Mouse (Mus musculus): Measurements from ENCODE around the gene Trrap. TPM values are rescaled to one million over a fixed set of nuclear protein-coding genes. Genes with fewer than 3 reads are reported as not detected.

The Trrap gene
- polyA plus RNA-seq, 1 experiment from 2014 or later: 88.8 TPM

GRCm38 (mm10) chr5:144794687-144795086, 27.2 kb downstream of the Trrap start:
- Histone ChIP-seq H3K9me3 (no peaks in the 10 kb centered on the region), H3K27me3 (no peaks in the 10 kb centered on the region), H3K36me3 (peaks cover 99% of the 10 kb centered on the region), H3K9ac (no peak overlapping the region), H3K4me3 (no peak overlapping the region), H3K27ac (no peak overlapping the region), H3K4me1 (no peaks in the 10 kb centered on the region), H3K4me2 (replicated peaks) (no peak overlapping the region)
- WGBS: 73% methylated on average over 6 of the region's 6 CpGs
- ATAC-seq (ENCODE audit: low FRiP score, low read depth): no peak

- no peak overlapping the region for H3K27ac ChIP-seq
- H3K9me3 ChIP-seq: no peaks in the 10 kb centered on the region
- WGBS: 91% methylated on average over 7 of the region's 7 CpGs
- H3K4me3 ChIP-seq: no peak overlapping the region
- ATAC-seq (ENCODE audit: low FRiP score, low read depth): no peak
- no peaks in the 10 kb centered on the region for H3K27me3 ChIP-seq
- no peaks in the 10 kb centered on the region for H3K4me1 ChIP-seq
- no peak overlapping the region for H3K4me2 ChIP-seq (replicated peaks)
- H3K9ac ChIP-seq: no peak overlapping the region
- H3K36me3 ChIP-seq: peaks cover 98% of the 10 kb centered on the region
Measured at GRCm38 (mm10) chr5:144797116-144797515, 29.6 kb downstream of the Trrap start.

- H3K4me1 ChIP-seq: no peaks in the 10 kb centered on the region
- H3K9ac ChIP-seq: no peak overlapping the region
- peaks cover 99% of the 10 kb centered on the region for H3K36me3 ChIP-seq
- H3K9me3 ChIP-seq: no peaks in the 10 kb centered on the region
- no peak overlapping the region for H3K4me2 ChIP-seq (replicated peaks)
- 94% methylated on average over 8 of the region's 8 CpGs for WGBS
- no peak for ATAC-seq (ENCODE audit: low FRiP score, low read depth)
- H3K27me3 ChIP-seq: no peaks in the 10 kb centered on the region
- H3K27ac ChIP-seq: no peak overlapping the region
- H3K4me3 ChIP-seq: no peak overlapping the region
Measured at GRCm38 (mm10) chr5:144803066-144803465, 35.5 kb downstream of the Trrap start.

- Histone ChIP-seq H3K4me3 (no peak overlapping the region), H3K9ac (no peak overlapping the region), H3K9me3 (no peaks in the 10 kb centered on the region), H3K27ac (no peak overlapping the region), H3K27me3 (no peaks in the 10 kb centered on the region), H3K36me3 (peaks cover 99% of the 10 kb centered on the region), H3K4me2 (replicated peaks) (no peak overlapping the region), H3K4me1 (no peaks in the 10 kb centered on the region)
- no peak for ATAC-seq (ENCODE audit: low FRiP score, low read depth)
- 86% methylated on average over 7 of the region's 7 CpGs for WGBS
Measured at GRCm38 (mm10) chr5:144804181-144804580, 36.6 kb downstream of the Trrap start.

GRCm38 (mm10) chr5:144806931-144807330, 39.4 kb downstream of the Trrap start:
- Histone ChIP-seq H3K27me3 (no peaks in the 10 kb centered on the region), H3K4me3 (no peak overlapping the region), H3K4me1 (no peaks in the 10 kb centered on the region), H3K9me3 (no peaks in the 10 kb centered on the region), H3K27ac (no peak overlapping the region), H3K36me3 (peaks cover 100% of the 10 kb centered on the region), H3K9ac (no peak overlapping the region), H3K4me2 (replicated peaks) (no peak overlapping the region)
- WGBS: 96% methylated on average over 10 of the region's 10 CpGs
- ATAC-seq (ENCODE audit: low FRiP score, low read depth): no peak

GRCm38 (mm10) chr5:144828365-144829102, 61.0 kb downstream of the Trrap start:
- H3K4me3 ChIP-seq: no peak overlapping the region
- H3K4me1 ChIP-seq: no peaks in the 10 kb centered on the region
- peaks cover 100% of the 10 kb centered on the region for H3K36me3 ChIP-seq
- no peaks in the 10 kb centered on the region for H3K9me3 ChIP-seq
- ATAC-seq (ENCODE audit: low FRiP score, low read depth): no peak
- H3K27ac ChIP-seq: no peak overlapping the region
- H3K27me3 ChIP-seq: no peaks in the 10 kb centered on the region
- WGBS: 93% methylated on average over 20 of the region's 20 CpGs
- no peak overlapping the region for H3K9ac ChIP-seq
- H3K4me2 ChIP-seq (replicated peaks): no peak overlapping the region

- H3K9me3 ChIP-seq: no peaks in the 10 kb centered on the region
- H3K9ac ChIP-seq: no peak overlapping the region
- H3K4me3 ChIP-seq: no peak overlapping the region
- no peaks in the 10 kb centered on the region for H3K27me3 ChIP-seq
- H3K27ac ChIP-seq: no peak overlapping the region
- no peak overlapping the region for H3K4me2 ChIP-seq (replicated peaks)
- ATAC-seq (ENCODE audit: low FRiP score, low read depth): no peak
- H3K36me3 ChIP-seq: peaks cover 100% of the 10 kb centered on the region
- no peaks in the 10 kb centered on the region for H3K4me1 ChIP-seq
- 95% methylated on average over 4 of the region's 4 CpGs for WGBS
Measured at GRCm38 (mm10) chr5:144829631-144830030, 62.1 kb downstream of the Trrap start.

GRCm38 (mm10) chr5:144831840-144832469, 64.4 kb downstream of the Trrap start:
- Histone ChIP-seq H3K4me1 (no peaks in the 10 kb centered on the region), H3K4me3 (no peak overlapping the region), H3K27ac (no peak overlapping the region), H3K9ac (no peak overlapping the region), H3K36me3 (peaks cover 100% of the 10 kb centered on the region), H3K4me2 (replicated peaks) (no peak overlapping the region), H3K9me3 (no peaks in the 10 kb centered on the region), H3K27me3 (no peaks in the 10 kb centered on the region)
- 89% methylated on average over 9 of the region's 9 CpGs for WGBS
- ATAC-seq (ENCODE audit: low FRiP score, low read depth): no peak

- H3K9me3 ChIP-seq: no peaks in the 10 kb centered on the region
- H3K9ac ChIP-seq: no peak overlapping the region
- no peak overlapping the region for H3K4me3 ChIP-seq
- 89% methylated on average over 3 of the region's 3 CpGs for WGBS
- no peak overlapping the region for H3K27ac ChIP-seq
- H3K27me3 ChIP-seq: no peaks in the 10 kb centered on the region
- H3K36me3 ChIP-seq: peaks cover 99% of the 10 kb centered on the region
- no peak for ATAC-seq (ENCODE audit: low FRiP score, low read depth)
- H3K4me2 ChIP-seq (replicated peaks): no peak overlapping the region
- no peaks in the 10 kb centered on the region for H3K4me1 ChIP-seq
Measured at GRCm38 (mm10) chr5:144836100-144836499, 68.6 kb downstream of the Trrap start.

- ATAC-seq (ENCODE audit: low FRiP score, low read depth): no peak
- Histone ChIP-seq H3K9ac (no peak overlapping the region), H3K4me1 (no peaks in the 10 kb centered on the region), H3K36me3 (peaks cover 100% of the 10 kb centered on the region), H3K9me3 (no peaks in the 10 kb centered on the region), H3K4me2 (replicated peaks) (no peak overlapping the region), H3K4me3 (no peak overlapping the region), H3K27ac (no peak overlapping the region), H3K27me3 (no peaks in the 10 kb centered on the region)
- WGBS: 96% methylated on average over 20 of the region's 20 CpGs
Measured at GRCm38 (mm10) chr5:144845352-144845751, 77.8 kb downstream of the Trrap start.

GRCm38 (mm10) chr5:144848735-144849134, 81.2 kb downstream of the Trrap start:
- peaks cover 100% of the 10 kb centered on the region for H3K36me3 ChIP-seq

GRCm38 (mm10) chr5:144849932-144850331, 82.4 kb downstream of the Trrap start:
- no peak for ATAC-seq (ENCODE audit: low FRiP score, low read depth)
- Histone ChIP-seq H3K27ac (no peak overlapping the region), H3K4me1 (no peaks in the 10 kb centered on the region), H3K4me2 (replicated peaks) (no peak overlapping the region), H3K9ac (no peak overlapping the region), H3K4me3 (no peak overlapping the region), H3K36me3 (peaks cover 100% of the 10 kb centered on the region), H3K27me3 (no peaks in the 10 kb centered on the region), H3K9me3 (no peaks in the 10 kb centered on the region)
- 94% methylated on average over 10 of the region's 10 CpGs for WGBS

More at GRCm38 (mm10) chr5:144848735-144849134, 81.2 kb downstream of the Trrap start:
- Histone ChIP-seq H3K4me3 (no peak overlapping the region), H3K9me3 (no peaks in the 10 kb centered on the region), H3K4me2 (replicated peaks) (no peak overlapping the region), H3K9ac (no peak overlapping the region), H3K27me3 (no peaks in the 10 kb centered on the region), H3K4me1 (no peaks in the 10 kb centered on the region), H3K27ac (no peak overlapping the region)
- WGBS: 85% methylated on average over 5 of the region's 5 CpGs
- ATAC-seq (ENCODE audit: low FRiP score, low read depth): no peak
